Mouse (Mus musculus) heart, embryonic 12.5 days (tissue): ENCODE results near the gene St6galnac6. TPM values are rescaled to one million over a fixed set of nuclear protein-coding genes. Genes with fewer than 3 reads are reported as not detected.
A peak's percentile ranks its signal among the peaks of the same experiment; 100 is the strongest.

Source experiments
- ATAC-seq: fragments of 200-750 bp; cut with Nextera tagmentation; 2 replicates; pipeline ENCODE4 v1.8.0; 2017; ENCODE audit warnings: moderate TSS enrichment, moderate library complexity; ENCODE audit not compliant: insufficient number of reproducible peaks, low FRiP score
- H3K27ac ChIP-seq: fragments of 300-500 bp; sonication (generic); 2 replicates; pipeline ENCODE4 v1.5.1; 2016; ENCODE audit warnings: mild to moderate bottlenecking, moderate library complexity; ENCODE audit not compliant: poor library complexity, severe bottlenecking
- H3K27me3 ChIP-seq: fragments of 300-500 bp; sonication (generic); replicated peaks from 2 replicates; pipeline ENCODE4 v1.6.1; 2016; ENCODE audit warnings: mild to moderate bottlenecking, moderate library complexity
- H3K36me3 ChIP-seq: fragments of 300-500 bp; sonication (generic); 2 replicates; pipeline ENCODE4 v1.6.1; 2016; ENCODE audit warnings: mild to moderate bottlenecking, moderate library complexity
- H3K4me1 ChIP-seq: fragments of 300-500 bp; sonication (generic); replicated peaks from 2 replicates; pipeline ENCODE4 v1.6.1; 2016; ENCODE audit warnings: mild to moderate bottlenecking
- H3K4me2 ChIP-seq: fragments of 300-500 bp; sonication (generic); 2 replicates; pipeline ENCODE4 v1.6.1; 2016; ENCODE audit warnings: mild to moderate bottlenecking, moderate library complexity
- H3K4me3 ChIP-seq: fragments of 300-500 bp; sonication (generic); 2 replicates; pipeline ENCODE4 v1.5.1; 2016; ENCODE audit warnings: mild to moderate bottlenecking
- H3K9ac ChIP-seq: fragments of 300-500 bp; sonication (generic); 2 replicates; pipeline ENCODE4 v1.6.1; 2016; ENCODE audit warnings: mild to moderate bottlenecking, moderate library complexity
- H3K9me3 ChIP-seq: fragments of 300-500 bp; sonication (generic); replicated peaks from 2 replicates; pipeline ENCODE4 v1.6.1; 2016; ENCODE audit warnings: mild to moderate bottlenecking, moderate library complexity
- WGBS: fragments of 180-500 bp; shearing (Covaris S2); methylation state at CpG from one replicate; pipeline ENCODE4 v1.1.7; 2016; 5-methylcytosine and 5-hydroxymethylcytosine counted together
- polyA plus RNA-seq: library from polyadenylated mRNA; unstranded; fragments of >200 nt; fragmentation: Nextera tagmentation; extraction: Ambion mirVana; gene quantifications from 2 replicates; pipeline ENCODE4 v1.2.1, GENCODE M21; 2016

Gene St6galnac6
- polyA plus RNA-seq, 1 experiment from 2014 or later, result 31.6 TPM

DNA sequence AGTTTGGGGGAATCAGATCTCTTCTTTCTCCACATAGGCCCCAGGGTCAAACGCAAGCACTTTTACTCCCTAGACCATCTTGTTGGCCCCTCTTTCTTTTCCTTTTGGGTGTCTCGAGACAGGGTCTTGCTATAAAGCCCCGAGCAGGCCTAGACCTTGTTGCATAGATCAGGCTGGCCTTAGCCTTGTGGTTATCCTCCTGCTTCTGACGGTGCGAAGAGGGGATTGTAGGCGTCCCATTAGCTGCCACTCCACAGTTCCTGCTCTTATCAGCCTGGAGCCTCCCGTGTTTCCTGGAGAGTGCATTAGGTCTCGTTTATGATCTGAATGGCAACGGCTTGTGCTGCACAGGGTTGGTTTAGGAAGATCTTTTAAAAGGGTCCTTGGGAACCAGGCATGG lies 44.6 kb downstream of the St6galnac6 start:
- Histone ChIP-seq H3K4me2 (no peak overlapping the region), H3K27me3 (no peaks in the 10 kb centered on the region), H3K9me3 (no peaks in the 10 kb centered on the region), H3K4me1 (peaks cover 62% of the 10 kb centered on the region), H3K4me3 (no peak overlapping the region), H3K9ac (no peak overlapping the region), H3K36me3 (peaks cover 3% of the 10 kb centered on the region; the same call in 1 of the 2 replicates), H3K27ac (peak overlapping the region; percentile 23)
- 37% methylated on average over 9 of the region's 9 CpGs for WGBS
- ATAC-seq, result no peak

DNA sequence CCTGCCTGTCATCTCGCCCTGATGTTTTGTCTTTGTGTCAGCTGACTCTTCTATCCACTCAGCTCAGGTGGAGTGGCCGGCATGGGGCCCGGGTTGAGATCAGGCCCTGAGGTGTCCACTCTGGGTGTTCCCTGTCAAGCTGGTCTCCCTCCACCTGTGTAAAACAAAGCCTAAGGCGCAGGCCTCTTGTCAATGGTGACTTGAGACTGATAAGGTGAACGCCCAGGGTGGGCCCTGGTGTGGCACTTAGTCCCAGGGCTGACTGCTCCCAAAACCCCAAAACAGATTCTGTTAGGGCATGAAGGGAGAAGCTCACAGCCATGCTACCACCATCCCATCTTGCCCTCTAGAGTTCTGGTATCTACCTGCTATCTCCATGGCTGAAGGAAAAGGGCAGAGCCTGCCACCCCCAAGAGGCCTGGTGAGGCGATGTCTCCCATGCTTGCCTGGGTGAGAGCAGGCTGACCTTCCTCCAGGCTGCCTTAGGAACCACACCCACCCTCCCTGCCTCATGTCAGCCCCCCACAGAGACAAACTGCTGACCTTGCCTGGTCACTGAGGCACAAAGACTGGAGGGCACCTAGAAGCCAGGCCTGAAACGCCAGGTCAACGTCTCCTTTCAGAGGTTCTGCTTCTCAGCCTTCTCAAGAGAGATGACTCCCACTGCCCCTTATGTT lies 45.4 kb downstream of the St6galnac6 start:
- peaks cover 3% of the 10 kb centered on the region; the same call in 1 of the 2 replicates for H3K36me3 ChIP-seq
- H3K4me1 ChIP-seq, result peaks cover 58% of the 10 kb centered on the region
- no peak overlapping the region for H3K4me3 ChIP-seq
- peak overlapping the region; percentile 87; the same call in 1 of the 2 replicates for H3K27ac ChIP-seq
- no peak for ATAC-seq
- no peaks in the 10 kb centered on the region for H3K9me3 ChIP-seq
- H3K4me2 ChIP-seq, result no peak overlapping the region
- H3K9ac ChIP-seq, result no peak overlapping the region
- 65% methylated on average over 8 of the region's 8 CpGs for WGBS
- no peaks in the 10 kb centered on the region for H3K27me3 ChIP-seq

DNA sequence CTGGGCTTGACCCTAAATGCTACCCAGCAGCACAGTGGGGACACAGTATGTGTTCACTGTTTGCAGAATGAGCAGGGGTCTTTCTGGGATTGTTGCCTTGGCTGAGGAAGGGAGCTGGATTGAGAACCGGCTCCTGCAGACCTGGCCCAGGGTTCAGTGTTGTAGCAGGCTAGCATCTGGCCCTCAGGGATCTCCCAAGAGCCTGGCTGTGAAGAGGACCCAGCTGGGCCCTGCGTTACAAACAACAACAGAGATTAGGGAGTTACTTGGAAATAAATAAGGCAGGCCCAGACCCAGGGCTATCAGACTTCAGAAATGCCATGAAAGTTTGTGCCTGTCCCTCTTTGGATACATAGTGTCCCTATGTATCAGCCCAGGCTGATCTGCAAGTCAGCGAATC lies 46.1 kb downstream of the St6galnac6 start:
- peaks cover 59% of the 10 kb centered on the region for H3K4me1 ChIP-seq
- WGBS, result 62% methylated on average over 3 of the region's 3 CpGs

DNA sequence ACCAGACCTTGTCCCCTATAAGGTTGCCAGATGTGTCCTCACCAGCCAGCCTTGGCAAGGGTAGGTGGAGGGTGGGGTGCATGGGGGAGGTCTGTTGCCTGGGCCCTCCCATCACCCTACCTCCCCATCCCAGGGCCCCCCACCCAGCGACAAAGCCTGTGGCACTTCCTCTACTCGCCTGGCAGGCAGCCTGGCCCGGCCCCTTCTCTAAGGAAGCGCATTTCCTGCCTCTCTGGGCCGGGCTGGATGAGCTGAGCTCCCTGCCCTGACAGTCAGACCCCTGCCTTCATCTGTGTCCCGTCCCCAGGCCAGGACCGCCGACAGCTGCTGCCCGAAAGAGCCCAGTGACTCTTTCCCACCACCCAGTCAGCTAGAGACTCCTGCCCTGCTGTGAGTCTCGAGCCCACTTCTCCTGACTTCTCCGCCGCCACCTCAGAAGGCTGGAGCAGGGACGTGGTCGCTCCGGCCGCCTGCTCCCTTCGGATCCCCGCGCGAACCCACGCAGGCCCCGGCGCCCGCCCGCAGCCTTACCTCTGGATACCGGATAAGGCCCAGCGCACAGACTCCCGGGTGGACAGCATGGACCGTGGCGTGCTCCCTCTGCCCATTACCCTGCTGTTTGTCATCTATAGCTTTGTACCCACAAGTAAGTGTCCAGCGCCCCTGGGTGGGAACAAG lies 47.0 kb downstream of the St6galnac6 start, which contains the start of gene Eng:
TSS of gene Eng (plus strand) at position 217 of the 678 bp plus-strand sequence.
- Histone ChIP-seq H3K9me3 (no peaks in the 10 kb centered on the region), H3K9ac (peak within 1 kb of the TSS; percentile 77), H3K36me3 (peaks cover 6% of the 10 kb centered on the region), H3K4me2 (peak within 1 kb of the TSS; percentile 64), H3K27me3 (no peaks in the 10 kb centered on the region), H3K4me3 (peak within 1 kb of the TSS; percentile 54), H3K27ac (peak within 1 kb of the TSS; percentile 87), H3K4me1 (peaks cover 65% of the 10 kb centered on the region)
- peak; percentile 74 for ATAC-seq
- WGBS, result 33% methylated on average over 31 of the region's 31 CpGs

More for the DNA sequence above, 46.1 kb downstream of the St6galnac6 start:
- H3K9me3 ChIP-seq, result no peaks in the 10 kb centered on the region
- H3K9ac ChIP-seq, result no peak overlapping the region
- H3K36me3 ChIP-seq, result peaks cover 5% of the 10 kb centered on the region
- H3K27ac ChIP-seq, result peak overlapping the region; percentile 87
- no peak for ATAC-seq
- no peak overlapping the region for H3K4me2 ChIP-seq
- H3K4me3 ChIP-seq, result no peak overlapping the region
- H3K27me3 ChIP-seq, result no peaks in the 10 kb centered on the region

DNA sequence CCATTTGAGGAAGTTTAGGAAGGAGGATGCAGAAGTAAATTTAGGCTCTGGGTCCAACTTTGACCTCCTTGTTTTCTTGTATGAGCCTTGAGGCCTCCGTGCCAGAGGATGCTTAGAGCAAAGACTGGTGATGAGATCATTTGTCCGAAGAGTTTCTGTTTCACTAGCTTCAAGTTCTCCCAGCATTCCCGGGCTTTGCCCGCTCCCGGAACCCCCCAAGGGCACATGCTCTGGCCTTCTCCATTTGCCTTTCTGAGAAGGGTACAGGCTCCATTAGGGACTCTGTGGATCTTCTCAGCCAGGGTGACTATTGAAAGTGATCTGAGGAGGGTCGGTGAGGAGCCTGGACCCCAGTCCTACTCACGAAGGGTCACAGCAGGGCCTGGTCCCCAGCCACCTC lies 47.9 kb downstream of the St6galnac6 start:
- no peak for ATAC-seq
- no peaks in the 10 kb centered on the region for H3K9me3 ChIP-seq
- peaks cover 60% of the 10 kb centered on the region for H3K4me1 ChIP-seq
- H3K9ac ChIP-seq, result peak overlapping the region; percentile 77
- H3K27me3 ChIP-seq, result no peaks in the 10 kb centered on the region
- WGBS, result 70% methylated on average over 7 of the region's 7 CpGs
- peak overlapping the region; percentile 87 for H3K27ac ChIP-seq
- H3K4me2 ChIP-seq, result peak overlapping the region; percentile 64
- H3K36me3 ChIP-seq, result peaks cover 11% of the 10 kb centered on the region
- H3K4me3 ChIP-seq, result peak overlapping the region; percentile 54

DNA sequence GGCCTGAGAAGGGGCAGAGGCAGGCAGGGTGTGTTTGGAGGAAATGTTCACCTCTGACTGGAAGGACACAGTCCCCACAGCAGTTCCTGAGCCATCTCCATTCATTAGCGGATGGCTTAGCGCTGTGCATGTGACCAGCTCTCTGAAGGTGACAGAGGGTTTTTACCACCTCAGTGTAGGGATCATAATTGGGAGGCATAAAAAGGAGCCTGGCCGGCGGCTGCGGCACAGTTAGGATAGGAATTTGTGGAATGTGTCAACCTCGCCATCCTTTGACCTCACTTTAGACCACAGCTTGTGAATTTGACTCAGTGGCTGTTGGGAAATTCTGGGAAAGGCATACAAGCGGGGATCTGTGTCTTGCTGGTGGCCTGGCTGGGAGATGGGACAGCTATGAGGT lies 54.3 kb downstream of the St6galnac6 start:
- H3K27ac ChIP-seq, result peak overlapping the region; percentile 77
- peak overlapping the region; percentile 33 for H3K9ac ChIP-seq
- H3K9me3 ChIP-seq, result no peaks in the 10 kb centered on the region
- WGBS, result 19% methylated on average over 7 of the region's 7 CpGs
- H3K27me3 ChIP-seq, result no peaks in the 10 kb centered on the region
- H3K4me1 ChIP-seq, result peaks cover 58% of the 10 kb centered on the region
- H3K4me3 ChIP-seq, result peak overlapping the region; percentile 15; the same call in 1 of the 2 replicates
- no peak for ATAC-seq
- peak overlapping the region; percentile 48 for H3K4me2 ChIP-seq
- H3K36me3 ChIP-seq, result peaks cover 24% of the 10 kb centered on the region

DNA sequence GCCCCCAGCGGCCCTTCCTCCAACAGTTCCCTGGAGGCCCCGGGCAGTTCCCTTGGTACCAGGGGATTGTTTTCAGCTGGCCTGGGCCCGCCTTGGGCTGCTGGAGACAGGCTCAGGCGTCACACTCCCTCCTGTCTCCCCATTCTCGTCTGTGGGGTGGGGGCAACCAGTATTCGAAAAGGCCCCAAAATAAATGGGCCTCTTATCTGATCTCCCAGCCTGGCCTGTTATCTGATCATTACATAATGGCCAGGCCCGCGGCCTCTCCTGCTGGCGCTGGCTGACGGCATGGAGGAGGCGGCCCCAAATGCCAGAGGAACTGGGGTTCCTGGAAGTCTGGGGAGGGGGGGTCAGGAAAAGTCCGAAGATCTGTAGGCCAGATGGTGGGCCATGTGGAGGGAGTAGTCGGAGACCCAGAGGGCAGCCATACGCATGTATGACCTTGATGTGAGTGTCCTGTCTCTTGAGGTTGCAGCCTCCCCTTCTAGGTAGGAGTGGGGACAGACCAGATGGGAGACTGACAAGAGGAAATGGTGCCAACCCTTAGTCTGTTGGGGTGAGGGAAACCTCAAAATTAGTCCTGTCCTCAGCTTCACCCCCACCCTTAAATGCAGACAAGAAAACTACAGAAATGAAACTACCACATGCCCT lies 55.4 kb downstream of the St6galnac6 start:
- peaks cover 67% of the 10 kb centered on the region for H3K4me1 ChIP-seq
- ATAC-seq, result no peak; the same call in 1 of the 2 replicates

DNA sequence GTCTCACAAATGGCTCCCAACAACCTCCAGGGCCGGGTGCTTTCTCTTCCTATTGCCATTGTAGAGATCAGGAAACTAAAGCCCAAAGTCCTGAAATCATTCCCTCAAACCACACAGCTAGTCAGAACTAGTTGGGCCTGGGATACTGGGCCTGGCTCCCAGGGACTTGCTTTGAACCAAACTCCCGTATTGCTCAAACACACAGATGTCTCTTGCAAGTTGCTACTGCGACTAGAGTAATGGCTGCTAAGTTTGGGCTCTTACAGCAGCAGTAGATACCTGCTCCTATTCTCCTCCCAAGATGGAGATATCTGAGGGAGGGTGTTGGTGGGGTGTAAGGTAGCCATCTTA lies 55.9 kb downstream of the St6galnac6 start:
- H3K4me1 ChIP-seq, result peaks cover 70% of the 10 kb centered on the region
- ATAC-seq, result no peak
- no peaks in the 10 kb centered on the region for H3K27me3 ChIP-seq
- 70% methylated on average over 3 of the region's 3 CpGs for WGBS
- H3K9ac ChIP-seq, result no peak overlapping the region; the same call in 1 of the 2 replicates
- H3K27ac ChIP-seq, result peak overlapping the region; percentile 77
- H3K9me3 ChIP-seq, result no peaks in the 10 kb centered on the region
- H3K4me3 ChIP-seq, result no peak overlapping the region
- peak overlapping the region; percentile 48; the same call in 1 of the 2 replicates for H3K4me2 ChIP-seq
- peaks cover 25% of the 10 kb centered on the region for H3K36me3 ChIP-seq

More for the DNA sequence above, 55.4 kb downstream of the St6galnac6 start:
- H3K9ac ChIP-seq, result peak overlapping the region; percentile 27; the same call in 1 of the 2 replicates
- H3K27me3 ChIP-seq, result no peaks in the 10 kb centered on the region
- H3K27ac ChIP-seq, result peak overlapping the region; percentile 77
- WGBS, result 57% methylated on average over 14 of the region's 14 CpGs
- peak overlapping the region; percentile 1; the same call in 1 of the 2 replicates for H3K4me3 ChIP-seq
- peaks cover 25% of the 10 kb centered on the region for H3K36me3 ChIP-seq
- peak overlapping the region; percentile 48 for H3K4me2 ChIP-seq
- H3K9me3 ChIP-seq, result no peaks in the 10 kb centered on the region

DNA sequence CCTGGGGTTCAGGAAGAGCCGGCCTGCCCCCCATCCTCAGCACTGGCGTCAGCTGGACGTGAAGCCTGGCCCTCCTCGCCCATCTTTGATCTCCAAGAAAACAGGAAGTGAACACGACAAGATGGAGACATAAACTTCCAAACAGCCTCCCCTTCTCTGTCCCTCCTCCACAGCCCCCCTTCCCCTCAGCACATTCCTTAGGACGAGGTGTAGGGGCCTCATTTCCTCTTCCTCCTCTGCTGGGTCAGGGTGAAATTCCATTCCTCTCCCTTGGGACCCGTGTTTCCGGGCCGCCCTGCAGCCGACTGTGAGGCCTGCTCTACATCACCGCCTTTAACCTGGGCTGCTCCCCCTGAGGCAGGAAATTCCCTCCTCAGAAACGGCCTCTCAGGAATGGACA lies 56.3 kb downstream of the St6galnac6 start:
- peak; percentile 77 for ATAC-seq
- Histone ChIP-seq H3K4me1 (peaks cover 68% of the 10 kb centered on the region), H3K9me3 (no peaks in the 10 kb centered on the region), H3K4me2 (peak overlapping the region; percentile 48; the same call in 1 of the 2 replicates), H3K27me3 (no peaks in the 10 kb centered on the region), H3K9ac (no peak overlapping the region), H3K4me3 (no peak overlapping the region), H3K36me3 (peaks cover 25% of the 10 kb centered on the region), H3K27ac (peak overlapping the region; percentile 77)
- 45% methylated on average over 12 of the region's 12 CpGs for WGBS

DNA sequence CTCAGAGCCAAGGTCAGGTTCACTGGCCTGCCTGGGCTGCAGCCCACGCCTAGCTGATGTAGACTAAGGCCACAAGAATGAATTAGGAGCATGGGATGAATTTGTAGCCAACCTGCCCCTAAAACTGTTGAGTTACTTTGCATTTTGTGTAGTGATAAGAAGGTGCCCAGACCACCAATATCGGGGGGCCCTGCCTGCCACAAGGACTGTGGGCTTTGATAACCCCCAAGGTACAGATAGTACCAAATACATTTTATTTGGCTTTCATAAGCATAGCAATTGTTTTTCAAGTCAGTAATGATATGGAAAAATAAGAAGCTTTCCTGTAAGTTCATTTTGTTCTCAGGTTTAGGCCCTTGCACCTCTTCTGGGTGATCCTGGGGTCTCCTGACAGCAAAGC lies 59.4 kb downstream of the St6galnac6 start:
- no peak for ATAC-seq
- WGBS, result 65% methylated on average over 2 of the region's 2 CpGs
- peaks cover 20% of the 10 kb centered on the region for H3K36me3 ChIP-seq
- H3K9ac ChIP-seq, result no peak overlapping the region
- H3K27me3 ChIP-seq, result no peaks in the 10 kb centered on the region
- 0 out of 2 replicates have a peak overlapping the region, but pooled peaks have one; percentile 7 for H3K27ac ChIP-seq
- H3K4me3 ChIP-seq, result no peak overlapping the region
- peaks cover 63% of the 10 kb centered on the region for H3K4me1 ChIP-seq
- no peaks in the 10 kb centered on the region for H3K9me3 ChIP-seq
- no peak overlapping the region for H3K4me2 ChIP-seq
